Comparison of ENCODE assay signal across 18 mouse cellular contexts in the genomic region with DNA sequence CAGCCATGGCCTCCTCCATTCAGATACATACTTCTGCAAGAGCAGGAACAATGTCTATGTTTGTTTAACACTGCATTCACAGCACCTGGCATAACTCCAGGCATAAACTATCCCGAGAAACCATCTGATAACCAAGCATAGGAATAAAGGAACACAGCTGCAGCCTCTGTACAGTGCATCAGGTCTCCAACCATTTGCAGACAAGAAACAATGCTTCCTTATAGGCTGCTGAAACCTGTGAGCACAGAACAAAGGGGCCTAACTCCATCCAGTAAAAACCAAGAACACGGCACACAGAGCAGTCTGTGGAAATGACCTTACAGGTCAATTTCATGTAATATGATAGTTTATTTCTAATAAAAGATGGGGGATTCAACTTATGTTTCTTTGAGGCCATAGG. TPM values are rescaled to one million over a fixed set of nuclear protein-coding genes. Genes with fewer than 3 reads are reported as not detected.
A peak's percentile ranks its signal among the peaks of the same experiment; 100 is the strongest.
DNase-seq lines count a peak whose midpoint lies in the region; ATAC-seq and TF ChIP-seq lines count a peak whose summit lies in the region.
"Had no signal": no experiment of that assay in that cellular context is flagged by ENCODE, and none has a peak within 500 bp of the region (broad histone marks: within the 10 kb centered on the region; RNA-seq: fewer than 3 reads in every experiment).

No protein-coding gene starts in this region.

- H3K27ac ChIP-seq in forebrain, embryonic 14.5 days (ENCODE audit: low read depth, low read length) = no peak overlapping the region
- no peak overlapping the region for H3K27ac ChIP-seq in forebrain, embryonic 15.5 days (replicated peaks)
- H3K27ac ChIP-seq in lung, postnatal 0 days (ENCODE audit: low read length) = no peak overlapping the region
- H3K27ac ChIP-seq: embryonic facial prominence, embryonic 15.5 days; hindbrain, postnatal 0 days; midbrain, embryonic 15.5 days had no signal

- no peaks in the 10 kb centered on the region for H3K4me1 ChIP-seq in forebrain, embryonic 14.5 days (ENCODE audit: control insufficient read depth, insufficient read depth, low read length)
- peaks cover 11% of the 10 kb centered on the region; the same call in 1 of the 2 replicates for H3K4me1 ChIP-seq in forebrain, embryonic 15.5 days
- H3K4me1 ChIP-seq in lung, postnatal 0 days (ENCODE audit: insufficient read depth, low read depth, low read length) = no peaks in the 10 kb centered on the region
- H3K4me1 ChIP-seq: embryonic facial prominence, embryonic 15.5 days; midbrain, embryonic 15.5 days had no signal

- no peaks in the 10 kb centered on the region for H3K27me3 ChIP-seq in forebrain, embryonic 14.5 days (replicated peaks; ENCODE audit: control insufficient read depth, insufficient read depth, low read length)
- H3K27me3 ChIP-seq in forebrain, embryonic 15.5 days = no peaks in the 10 kb centered on the region
- H3K27me3 ChIP-seq in lung, postnatal 0 days (replicated peaks; ENCODE audit: insufficient read depth, low read length) = no peaks in the 10 kb centered on the region
- H3K27me3 ChIP-seq: CH12.LX; embryonic facial prominence, embryonic 15.5 days; midbrain, embryonic 15.5 days had no signal

- no peak for ATAC-seq in forebrain, embryonic 14.5 days
- ATAC-seq in forebrain, embryonic 15.5 days (replicated peaks) = no peak
- ATAC-seq in lung, postnatal 0 days = no peak
- ATAC-seq: hindbrain, postnatal 0 days; midbrain, embryonic 15.5 days had no signal

- no peak for TF ChIP-seq CTCF in lung, postnatal 0 days (IDR thresholded peaks at IDR 0.05)

- no peak for TF ChIP-seq EP300 in lung, postnatal 0 days (IDR thresholded peaks at IDR 0.05)

- peak; percentile 6 for DNase-seq in forebrain, embryonic 14.5 days (ENCODE audit: low spot score)
- DNase-seq in testis, postnatal 14 days (ENCODE audit: low spot score) = peak; percentile 12
- DNase-seq in testis, postnatal 10 days (ENCODE audit: low spot score) = no peak
- DNase-seq in lung, postnatal 0 days (ENCODE audit: low spot score) = peak; percentile 10
- no peak for DNase-seq in adipocyte (ENCODE audit: low spot score)
- DNase-seq in heart, postnatal 14 days = no peak
- DNase-seq in urinary bladder, postnatal 36 days (ENCODE audit: low spot score in 2 of 2) = no peak
- DNase-seq: cerebellum, postnatal 14 days; heart, adult 18-20 months; kidney, postnatal 10 days; layer of hippocampus, adult 9-11 months; thymus, postnatal 14 days had no signal

- H3K9ac ChIP-seq in forebrain, embryonic 14.5 days (ENCODE audit: low read length) = no peak overlapping the region
- H3K9ac ChIP-seq in forebrain, embryonic 15.5 days (replicated peaks) = no peak overlapping the region
- H3K9ac ChIP-seq in lung, postnatal 0 days (replicated peaks; ENCODE audit: low read depth) = no peak overlapping the region
- H3K9ac ChIP-seq: embryonic facial prominence, embryonic 15.5 days; midbrain, embryonic 15.5 days had no signal

- H3K4me3 ChIP-seq in forebrain, embryonic 14.5 days (ENCODE audit: low read depth, low read length) = no peak overlapping the region
- no peak overlapping the region for H3K4me3 ChIP-seq in forebrain, embryonic 15.5 days
- H3K4me3 ChIP-seq in lung, postnatal 0 days (ENCODE audit: low read depth, low read length) = no peak overlapping the region
- H3K4me3 ChIP-seq: embryonic facial prominence, embryonic 15.5 days; midbrain, embryonic 15.5 days had no signal

- H3K4me2 ChIP-seq in forebrain, embryonic 14.5 days (ENCODE audit: low read length) = no peak overlapping the region
- no peak overlapping the region for H3K4me2 ChIP-seq in forebrain, embryonic 15.5 days (replicated peaks)
- H3K4me2 ChIP-seq in lung, postnatal 0 days (replicated peaks; ENCODE audit: low read depth, low read length) = no peak overlapping the region
- H3K4me2 ChIP-seq: embryonic facial prominence, embryonic 15.5 days; liver, embryonic 11.5 days; midbrain, embryonic 15.5 days had no signal

- no peaks in the 10 kb centered on the region for H3K9me3 ChIP-seq in forebrain, embryonic 14.5 days (replicated peaks; ENCODE audit: control insufficient read depth, low read length)
- H3K9me3 ChIP-seq in forebrain, embryonic 15.5 days = no peaks in the 10 kb centered on the region
- H3K9me3 ChIP-seq in lung, postnatal 0 days (ENCODE audit: low read length) = no peaks in the 10 kb centered on the region
- H3K9me3 ChIP-seq: embryonic facial prominence, embryonic 15.5 days; midbrain, embryonic 15.5 days had no signal

- peaks cover 3% of the 10 kb centered on the region; the same call in 1 of the 2 replicates for H3K36me3 ChIP-seq in forebrain, embryonic 14.5 days (ENCODE audit: control insufficient read depth, insufficient read depth, low read length)
- H3K36me3 ChIP-seq in forebrain, embryonic 15.5 days = peaks cover 6% of the 10 kb centered on the region; the same call in 1 of the 2 replicates
- H3K36me3 ChIP-seq in lung, postnatal 0 days (ENCODE audit: insufficient read depth, low read length) = no peaks in the 10 kb centered on the region
- H3K36me3 ChIP-seq: embryonic facial prominence, embryonic 15.5 days; midbrain, embryonic 15.5 days had no signal

- 38% methylated on average over 2 of the region's 2 CpGs for WGBS in forebrain, embryonic 14.5 days
- WGBS in forebrain, embryonic 15.5 days = 33% methylated on average over 2 of the region's 2 CpGs
- 21% methylated on average over 2 of the region's 2 CpGs for WGBS in lung, postnatal 0 days

- intact Hi-C loops in heart, postnatal 14 days (cut with DNase I) = loop anchor here (10.0 kb wide), 1 partner anchor 205 kb away; no protein-coding TSS in a partner anchor

RNA-seq across cellular contexts. Expression of gene Mindy3, which starts 39.0 kb away (rescaled TPM):
- 47.5 and 53.2 TPM in 2 replicates for polyA plus RNA-seq in forebrain, embryonic 14.5 days (2014; fragmentation: Nextera tagmentation; extraction: Ambion mirVana)
- polyA plus RNA-seq in forebrain, embryonic 15.5 days (2015; fragmentation: Nextera tagmentation; extraction: Ambion mirVana) = 41.2 and 45.0 TPM in 2 replicates
- 33.5 and 36.9 TPM in 2 replicates for polyA plus RNA-seq in lung, postnatal 0 days (2015; fragmentation: Nextera tagmentation; extraction: Ambion mirVana)
- total RNA-seq in heart, postnatal 14 days (2021) = 10 to 100 TPM; 21.5 to 25.9 TPM

Comparison
In these comparisons a context has a peak if more than half of its experiments do, and no peak if none do; other contexts are left out.
1. DNase-seq: peak in forebrain, embryonic 14.5 days (single experiment), testis, postnatal 14 days (single experiment) and lung, postnatal 0 days (single experiment); none in testis, postnatal 10 days (single experiment), adipocyte (single experiment), heart, postnatal 14 days (0 of 2) and urinary bladder, postnatal 36 days (0 of 2).